Mouse (Mus musculus) urinary bladder, postnatal 4 days (tissue): Measurements from ENCODE around the gene Fcna.
A peak's percentile ranks its signal among the peaks of the same experiment; 100 is the strongest.

Experiments
- DNase-seq, 2 experiments: peaks; one replicate each; pipeline ENCODE4 v3.0.0; 2021 to 2022; ENCODE audit warnings: low spot score in 2 of 2

Fcna gene

GRCm38 (mm10) chr2:25608671-25609070 lies 19.2 kb downstream of the Fcna start:
- no peak for DNase-seq

- DNase-seq = peak; percentile 86 to 91
These were observed 19.8 kb downstream of the Fcna start, which contains the start of gene Rabl6 for GRCm38 (mm10) chr2:25607761-25608622. Gene Rabl6, minus strand, starts transcription at chr2:25608521.

DNA sequence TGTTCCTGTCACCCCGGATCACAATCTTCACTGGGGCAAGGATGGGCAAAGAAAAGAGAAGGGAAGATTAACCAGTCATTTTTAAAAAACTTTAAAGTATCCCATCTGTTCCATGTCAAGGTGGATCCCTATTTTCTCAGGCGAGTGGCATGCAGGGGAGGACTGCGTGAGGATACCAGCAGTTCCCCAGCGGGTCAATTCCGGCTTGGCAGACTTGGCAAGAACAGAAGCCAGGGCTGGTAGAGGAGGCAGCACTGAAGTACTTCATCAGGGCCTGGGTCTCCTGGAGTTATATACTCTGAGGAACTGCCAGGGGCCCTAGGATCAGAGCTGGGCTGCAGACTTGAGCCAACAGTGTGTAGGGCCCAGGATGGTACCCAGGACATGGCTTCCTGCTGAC lies 25.3 kb downstream of the Fcna start:
- DNase-seq = no peak

GRCm38 (mm10) chr2:25600037-25600436 lies 27.8 kb downstream of the Fcna start:
- no peak for DNase-seq

GRCm38 (mm10) chr2:25598749-25599148 lies 29.1 kb downstream of the Fcna start:
- no peak for DNase-seq

DNA sequence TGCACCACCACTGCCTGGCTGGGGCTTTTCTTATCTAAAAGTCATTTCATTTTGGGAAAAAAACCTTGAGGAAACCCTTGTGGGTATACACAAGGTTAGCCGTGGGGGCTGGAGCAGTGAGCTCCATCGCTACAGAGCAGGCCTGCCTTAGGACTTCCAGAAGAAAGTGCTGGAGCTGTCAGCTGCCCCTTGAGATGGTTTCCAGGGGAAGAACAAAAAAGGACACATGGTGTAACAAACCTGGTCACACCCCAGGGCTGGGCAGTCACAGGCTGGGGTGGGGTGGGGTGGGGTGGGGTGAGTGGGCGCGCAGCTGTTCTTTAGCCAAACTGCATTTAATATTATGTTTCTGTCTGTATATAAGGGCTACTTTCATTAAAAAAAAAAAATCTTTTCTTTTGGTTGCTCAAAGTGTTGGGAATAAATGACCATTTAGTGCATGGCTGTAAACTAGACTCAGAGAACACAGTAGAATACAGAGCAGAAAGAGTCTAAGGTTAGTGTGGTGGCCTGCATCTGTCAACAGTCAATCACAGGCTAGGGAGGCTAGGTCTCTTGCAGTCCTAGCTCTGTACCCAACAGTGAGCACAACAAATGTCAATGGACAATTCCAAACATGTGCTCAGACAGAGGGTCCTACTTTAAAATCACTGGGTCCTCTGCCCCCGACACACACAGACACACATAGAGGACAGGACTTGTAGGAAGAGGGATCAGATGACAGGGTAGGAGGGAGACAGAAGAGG lies 30.9 kb downstream of the Fcna start:
- DNase-seq = no peak

DNA sequence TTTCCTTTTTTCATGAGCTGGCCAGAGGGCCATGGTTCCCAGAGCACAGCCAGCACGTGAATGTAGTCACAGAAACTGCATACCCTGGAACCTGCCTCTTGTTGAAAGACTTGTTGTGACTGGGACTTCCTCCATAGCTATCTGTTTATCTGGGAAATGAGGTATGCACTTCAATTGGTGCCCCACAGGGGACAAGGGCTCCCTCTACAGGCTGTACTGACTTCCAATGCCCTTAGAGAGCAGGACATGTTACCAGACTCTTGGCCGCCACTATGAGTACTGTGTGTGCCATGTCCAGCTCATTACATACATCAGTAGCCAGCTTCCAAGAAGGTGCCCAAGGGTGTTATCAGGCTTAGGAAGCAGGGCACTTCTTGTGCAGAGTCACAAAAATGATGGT lies 36.0 kb downstream of the Fcna start:
- no peak for DNase-seq

- DNase-seq = no peak
These were observed 39.5 kb downstream of the Fcna start for GRCm38 (mm10) chr2:25588227-25588907.

GRCm38 (mm10) chr2:25587290-25587689 lies 40.5 kb downstream of the Fcna start:
- no peak for DNase-seq

DNA sequence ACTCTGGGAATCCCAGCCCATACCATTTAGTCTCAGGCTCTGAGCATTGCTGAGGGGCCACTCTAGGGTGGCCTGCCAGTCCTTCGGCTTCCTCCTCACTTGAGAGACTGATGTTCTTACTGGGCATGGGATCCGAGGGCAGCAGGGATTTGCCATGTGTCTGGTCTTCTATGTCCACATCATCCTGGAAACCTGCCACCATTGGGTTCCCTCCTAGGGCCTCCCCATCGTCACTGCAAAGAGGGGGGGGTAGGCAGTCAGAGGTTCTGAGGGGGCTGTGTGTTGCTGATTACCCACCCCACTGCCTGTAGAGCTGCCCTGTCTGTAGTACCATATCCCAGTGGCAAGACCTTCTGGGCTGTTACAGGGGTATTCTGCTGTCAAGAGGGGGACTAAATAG lies 42.2 kb downstream of the Fcna start:
- DNase-seq = no peak

DNA sequence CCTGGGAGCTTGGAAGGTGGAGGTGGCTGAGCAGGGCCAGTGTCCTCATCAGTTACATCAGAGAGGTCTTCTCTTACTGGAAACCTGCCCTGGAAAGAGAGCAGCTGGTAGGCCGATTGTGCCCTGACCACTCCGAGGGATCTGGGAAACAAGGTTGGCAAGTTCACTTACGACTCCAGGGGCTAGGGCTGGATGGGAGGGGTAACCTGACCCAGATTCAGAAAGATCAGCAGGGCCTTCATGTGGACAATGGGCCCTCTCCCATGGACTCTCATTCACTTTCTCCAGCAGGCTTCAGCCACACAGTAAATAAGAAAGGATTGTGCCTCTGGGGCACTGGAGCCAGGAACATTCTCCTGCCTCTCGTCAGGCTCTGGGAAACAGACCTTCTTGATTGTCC lies 43.0 kb downstream of the Fcna start:
- no peak for DNase-seq

DNA sequence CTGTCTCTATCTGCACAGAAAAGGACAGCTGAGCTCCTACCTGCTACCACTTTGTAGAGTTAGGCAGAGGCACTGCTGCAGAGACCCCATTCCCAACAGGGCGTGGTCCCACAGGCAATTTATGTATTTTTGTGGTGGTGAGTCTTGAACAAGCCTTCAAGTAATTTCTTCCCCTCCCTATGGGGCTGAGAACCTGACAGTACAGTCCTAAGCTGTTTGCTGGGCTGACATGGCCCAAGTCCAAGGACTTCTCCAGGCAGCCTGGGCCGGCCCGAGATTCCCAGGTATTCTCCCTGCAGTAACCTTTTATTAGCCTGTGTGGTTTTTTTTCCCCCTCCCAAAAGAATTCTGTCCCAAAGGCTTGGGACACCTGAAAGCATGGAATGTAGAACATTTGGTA lies 43.7 kb downstream of the Fcna start:
- no peak for DNase-seq

GRCm38 (mm10) chr2:25583571-25583970 lies 44.3 kb downstream of the Fcna start:
- DNase-seq = no peak

GRCm38 (mm10) chr2:25583120-25583481 lies 44.7 kb downstream of the Fcna start:
- DNase-seq = no peak

DNA sequence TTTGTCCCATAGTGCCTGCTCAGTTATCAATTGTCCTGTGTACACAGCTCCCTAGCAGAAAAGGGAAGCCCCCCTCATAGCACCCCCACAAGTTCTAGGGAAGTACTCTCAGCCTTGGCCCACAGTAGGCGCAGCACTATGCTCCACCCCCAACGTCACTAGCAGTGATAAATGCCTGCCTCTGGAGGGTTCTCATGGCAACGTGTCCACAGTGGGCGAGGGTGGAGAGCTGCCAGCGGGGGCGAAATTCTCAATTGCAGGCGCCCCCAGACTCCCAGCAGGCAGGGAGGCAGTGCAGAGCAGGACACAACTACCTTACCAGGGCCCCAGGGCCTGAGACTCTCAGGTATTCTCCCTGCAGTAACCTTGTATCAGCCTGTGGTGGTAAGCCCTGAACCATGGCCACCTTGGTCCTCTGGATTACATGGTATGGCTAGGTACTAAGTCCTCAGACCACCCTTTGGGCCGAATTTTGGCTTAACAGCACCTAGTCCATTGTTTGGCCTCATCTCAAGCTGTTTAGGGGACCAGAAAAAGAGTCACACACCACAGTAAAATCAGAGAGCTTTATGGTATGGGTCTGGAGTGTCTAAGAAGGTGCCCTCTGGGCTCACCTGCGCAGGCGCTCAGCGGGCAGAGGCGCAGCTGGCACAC lies 45.2 kb downstream of the Fcna start:
- DNase-seq = no peak

GRCm38 (mm10) chr2:25581901-25582301 lies 45.9 kb downstream of the Fcna start:
- DNase-seq = no peak

DNA sequence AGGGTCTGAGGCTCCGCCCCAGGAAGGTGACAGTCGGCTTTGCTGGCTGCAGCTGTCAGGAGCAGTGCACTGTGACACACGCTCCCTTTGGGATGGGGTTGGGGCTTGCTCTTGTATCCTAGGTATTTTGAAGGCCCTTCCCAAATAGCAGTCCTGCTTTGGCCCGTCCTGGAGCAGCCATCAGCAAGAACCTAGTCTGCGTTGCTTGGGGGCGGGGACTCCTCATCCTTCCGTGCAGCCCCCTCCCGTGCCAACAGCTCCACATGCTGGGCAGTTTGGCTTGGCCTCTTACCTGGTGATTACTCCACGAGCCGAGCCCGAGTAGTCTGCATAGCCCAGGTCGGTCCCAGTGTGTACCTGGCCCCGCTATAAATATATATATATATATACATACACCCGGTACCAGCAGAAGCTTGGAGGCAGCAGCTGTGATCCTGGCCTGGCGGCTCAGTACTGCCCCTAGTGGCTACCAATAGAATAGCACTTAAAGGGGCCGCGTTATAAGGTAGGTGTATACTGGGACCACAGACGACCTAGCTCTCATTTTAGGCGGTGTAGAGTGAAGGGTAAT lies 46.5 kb downstream of the Fcna start, which contains the start of gene Ajm1:
Gene Ajm1, minus strand, starts transcription at position 464 of the 571 bp plus-strand sequence.
- no peak for DNase-seq

DNA sequence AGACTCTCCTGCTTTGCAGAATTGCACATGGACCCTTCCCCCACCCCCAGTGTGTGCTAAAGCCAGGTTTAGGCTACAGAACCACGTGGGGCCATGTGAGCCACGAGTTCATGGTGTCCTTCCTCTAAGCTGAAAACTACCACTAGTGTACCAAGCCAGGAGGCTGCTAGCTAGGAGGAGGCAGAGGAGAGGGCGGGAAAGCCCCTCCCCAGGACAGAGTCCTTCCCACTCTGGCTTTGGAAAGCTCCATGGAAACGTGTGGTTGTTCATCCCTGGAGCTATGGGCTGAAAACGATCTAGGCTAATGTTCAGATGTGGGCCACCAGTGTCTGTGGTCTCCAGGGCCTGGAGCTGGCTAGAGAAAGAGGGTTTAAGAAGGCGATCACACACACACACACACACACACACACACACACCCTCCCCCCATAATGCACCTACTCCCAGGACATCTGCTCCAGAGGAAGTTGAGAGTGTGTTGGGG lies 47.2 kb downstream of the Fcna start:
- no peak for DNase-seq

DNA sequence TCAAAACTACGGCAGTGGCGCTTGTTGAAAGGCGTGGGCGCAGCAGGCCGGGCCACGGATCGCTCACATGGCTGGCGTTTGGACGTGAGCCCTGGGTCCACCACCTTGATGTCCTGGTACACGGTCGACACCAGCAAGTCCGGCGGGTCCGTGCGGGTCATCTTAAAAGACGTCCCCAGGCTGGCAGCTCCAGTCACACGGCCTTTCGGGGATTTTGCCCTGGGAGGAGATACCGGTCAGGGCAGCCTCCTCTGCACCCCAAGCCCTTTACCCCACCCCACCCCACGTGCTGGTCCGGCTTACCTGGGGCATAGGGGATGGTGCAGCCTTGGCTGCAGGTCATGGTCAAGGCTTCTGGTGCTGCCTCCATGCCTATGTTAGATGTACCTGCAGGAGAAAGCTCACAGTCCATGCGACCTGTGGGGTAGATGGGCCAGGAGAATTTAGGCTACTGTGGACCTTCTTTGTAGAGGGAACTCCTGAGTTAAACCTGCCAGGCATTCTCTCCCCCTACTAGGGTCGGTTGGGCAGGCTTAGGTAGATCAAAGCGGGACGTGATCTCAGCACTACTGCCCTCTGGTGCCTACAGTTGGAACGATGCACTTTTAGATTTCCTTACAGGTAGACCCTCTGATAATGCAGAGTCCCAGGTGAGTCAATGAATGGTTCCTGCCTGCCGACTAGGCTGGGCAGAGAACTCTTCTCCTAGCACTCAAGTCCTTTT lies 47.9 kb downstream of the Fcna start:
- no peak for DNase-seq
